Mouse (Mus musculus): ENCODE data around the gene Stk17b. TPM values are rescaled to one million over a fixed set of nuclear protein-coding genes. Genes with fewer than 3 reads are reported as not detected.

Gene Stk17b
- total RNA-seq, 1 experiment = 10.7 TPM

DNA sequence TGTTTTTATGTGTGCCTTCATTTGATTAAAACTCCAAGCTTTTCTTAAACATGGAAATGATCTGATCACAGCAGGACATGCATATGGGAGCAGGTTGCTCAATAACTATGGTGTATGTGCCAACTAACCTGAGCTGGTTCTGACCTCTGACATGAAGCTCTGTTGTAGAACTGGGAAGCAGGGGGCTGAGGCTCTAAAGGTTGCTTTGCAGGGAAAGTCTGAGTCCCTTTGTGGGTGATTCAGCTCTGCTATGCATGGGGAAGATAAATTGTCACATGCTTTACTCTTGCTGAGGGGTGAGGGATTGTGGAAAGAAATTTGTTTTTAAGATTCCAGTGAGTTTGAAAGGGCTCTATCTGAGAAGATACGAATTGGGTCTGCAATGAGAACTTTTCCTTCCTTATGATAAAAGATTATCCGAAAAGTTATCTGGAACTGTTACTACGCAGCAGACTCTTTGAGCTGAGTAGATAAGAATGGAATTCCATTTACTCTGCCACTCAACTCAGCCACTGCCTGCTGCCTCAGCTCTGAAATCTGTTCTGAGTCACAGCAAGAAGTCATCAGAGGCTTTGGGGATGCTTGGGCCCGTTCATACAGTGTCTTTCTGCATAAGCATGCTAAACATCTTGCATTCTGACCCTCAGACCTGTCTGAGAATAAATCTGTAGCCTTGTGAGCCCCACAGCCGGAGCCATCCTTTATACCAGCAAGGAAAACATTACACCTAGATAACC is 56.4 kb downstream of the Stk17b start:
- Histone ChIP-seq H3K4me3 (ENCODE audit: insufficient read depth in 1 of 2, low read depth in 1 of 2, low read length in 2 of 2, poor library complexity in 1 of 2, severe bottlenecking in 1 of 2) (no peak overlapping the region), H3K36me3 (ENCODE audit: control insufficient read depth, insufficient read depth, low read length, poor library complexity, severe bottlenecking) (no peaks in the 10 kb centered on the region), H3K4me1 (ENCODE audit: control insufficient read depth in 2 of 2, insufficient read depth in 2 of 2, low read length in 2 of 2, poor library complexity in 1 of 2) (no peaks in the 10 kb centered on the region), H3K27ac (ENCODE audit: insufficient read depth, low read depth, low read length, poor library complexity, severe bottlenecking) (no peak overlapping the region), H3K9ac (ENCODE audit: insufficient read depth, low read depth, low read length, poor library complexity, severe bottlenecking) (no peak overlapping the region), H3K9me3 (ENCODE audit: control insufficient read depth, insufficient read depth, low read depth, low read length) (no peaks in the 10 kb centered on the region)
- no peak for DNase-seq (ENCODE audit: low read depth, low spot score)
- TF ChIP-seq ZNF384 (IDR thresholded peaks at IDR 0.05; ENCODE audit: low read depth, low read length) (no peak), CHD2 (IDR thresholded peaks at IDR 0.05; ENCODE audit: low read depth, low read length) (no peak), MAFK (IDR thresholded peaks at IDR 0.05; ENCODE audit: insufficient read depth, low read depth, low read length) (no peak), ZC3H11A (IDR thresholded peaks at IDR 0.05; ENCODE audit: borderline replicate concordance, low read depth, low read length) (no peak), HCFC1 (IDR thresholded peaks at IDR 0.05; ENCODE audit: borderline replicate concordance, insufficient read depth, low read length) (no peak)
- in situ Hi-C loops (cut with MboI; ENCODE audit: low sequenced_read_pairs in 2 of 2, unreplicated experiment in 2 of 2) = no loop called here

GRCm38 (mm10) chr1:53726883-53727282 is 58.1 kb downstream of the Stk17b start:
- in situ Hi-C loops (cut with MboI; ENCODE audit: low sequenced_read_pairs in 2 of 2, unreplicated experiment in 2 of 2) = no loop called here
- no peak for DNase-seq (ENCODE audit: low read depth, low spot score)
- H3K4me3 ChIP-seq (ENCODE audit: insufficient read depth in 1 of 2, low read depth in 1 of 2, low read length in 2 of 2, poor library complexity in 1 of 2, severe bottlenecking in 1 of 2) = no peak overlapping the region
- H3K9ac ChIP-seq (ENCODE audit: insufficient read depth, low read depth, low read length, poor library complexity, severe bottlenecking) = no peak overlapping the region
- H3K36me3 ChIP-seq (ENCODE audit: control insufficient read depth, insufficient read depth, low read length, poor library complexity, severe bottlenecking) = no peaks in the 10 kb centered on the region
- H3K4me1 ChIP-seq (ENCODE audit: control insufficient read depth in 2 of 2, insufficient read depth in 2 of 2, low read length in 2 of 2, poor library complexity in 1 of 2) = no peaks in the 10 kb centered on the region
- H3K27ac ChIP-seq (ENCODE audit: insufficient read depth, low read depth, low read length, poor library complexity, severe bottlenecking) = no peak overlapping the region
- no peaks in the 10 kb centered on the region for H3K9me3 ChIP-seq (ENCODE audit: control insufficient read depth, insufficient read depth, low read depth, low read length)
- TF ChIP-seq ZC3H11A (IDR thresholded peaks at IDR 0.05; ENCODE audit: borderline replicate concordance, low read depth, low read length) (no peak), CHD2 (IDR thresholded peaks at IDR 0.05; ENCODE audit: low read depth, low read length) (no peak), ZNF384 (IDR thresholded peaks at IDR 0.05; ENCODE audit: low read depth, low read length) (no peak)

DNA sequence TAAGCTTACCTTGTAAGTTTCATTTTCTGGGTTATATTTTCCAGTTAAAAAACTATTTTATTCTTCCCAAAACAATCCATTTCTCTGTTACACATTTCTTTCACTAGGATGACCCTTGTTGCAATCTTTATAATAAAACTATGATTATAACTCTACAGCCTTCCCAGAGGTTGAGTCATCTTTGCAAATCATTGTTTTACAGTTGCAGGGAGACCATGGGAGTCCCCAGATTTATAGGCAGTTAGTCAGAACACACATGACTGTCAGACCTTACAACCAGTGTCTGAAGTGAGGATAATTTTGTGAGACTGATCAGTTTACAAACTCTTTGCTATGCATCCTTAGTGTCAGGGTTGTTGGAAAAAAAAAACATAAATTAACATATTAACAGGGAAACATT is 63.7 kb downstream of the Stk17b start:
- Histone ChIP-seq H3K9ac (ENCODE audit: insufficient read depth, low read depth, low read length, poor library complexity, severe bottlenecking) (no peak overlapping the region), H3K4me1 (ENCODE audit: control insufficient read depth in 2 of 2, insufficient read depth in 2 of 2, low read length in 2 of 2, poor library complexity in 1 of 2) (no peaks in the 10 kb centered on the region), H3K36me3 (ENCODE audit: control insufficient read depth, insufficient read depth, low read length, poor library complexity, severe bottlenecking) (no peaks in the 10 kb centered on the region; the same call in 1 of the 2 replicates), H3K4me3 (ENCODE audit: insufficient read depth in 1 of 2, low read depth in 1 of 2, low read length in 2 of 2, poor library complexity in 1 of 2, severe bottlenecking in 1 of 2) (no peak overlapping the region), H3K9me3 (ENCODE audit: control insufficient read depth, insufficient read depth, low read depth, low read length) (no peaks in the 10 kb centered on the region), H3K27ac (ENCODE audit: insufficient read depth, low read depth, low read length, poor library complexity, severe bottlenecking) (no peak overlapping the region)
- no peak for TF ChIP-seq ZNF384 (IDR thresholded peaks at IDR 0.05; ENCODE audit: low read depth, low read length)
- TF ChIP-seq MAFK (IDR thresholded peaks at IDR 0.05; ENCODE audit: insufficient read depth, low read depth, low read length) = no peak
- no peak for TF ChIP-seq HCFC1 (IDR thresholded peaks at IDR 0.05; ENCODE audit: borderline replicate concordance, insufficient read depth, low read length)
- no peak for TF ChIP-seq CHD2 (IDR thresholded peaks at IDR 0.05; ENCODE audit: low read depth, low read length)
- no peak for TF ChIP-seq ZC3H11A (IDR thresholded peaks at IDR 0.05; ENCODE audit: borderline replicate concordance, low read depth, low read length)
- in situ Hi-C loops (cut with MboI; ENCODE audit: low sequenced_read_pairs in 2 of 2, unreplicated experiment in 2 of 2) = loop anchor here (25.0 kb wide), 2 partner anchors 166 to 191 kb away; no protein-coding TSS in a partner anchor
- no peak for DNase-seq (ENCODE audit: low read depth, low spot score)

GRCm38 (mm10) chr1:53720601-53721351 is 64.2 kb downstream of the Stk17b start:
- Histone ChIP-seq H3K27ac (ENCODE audit: insufficient read depth, low read depth, low read length, poor library complexity, severe bottlenecking) (no peak overlapping the region), H3K9me3 (ENCODE audit: control insufficient read depth, insufficient read depth, low read depth, low read length) (no peaks in the 10 kb centered on the region), H3K9ac (ENCODE audit: insufficient read depth, low read depth, low read length, poor library complexity, severe bottlenecking) (no peak overlapping the region), H3K36me3 (ENCODE audit: control insufficient read depth, insufficient read depth, low read length, poor library complexity, severe bottlenecking) (no peaks in the 10 kb centered on the region; the same call in 1 of the 2 replicates), H3K4me3 (ENCODE audit: insufficient read depth in 1 of 2, low read depth in 1 of 2, low read length in 2 of 2, poor library complexity in 1 of 2, severe bottlenecking in 1 of 2) (no peak overlapping the region), H3K4me1 (ENCODE audit: control insufficient read depth in 2 of 2, insufficient read depth in 2 of 2, low read length in 2 of 2, poor library complexity in 1 of 2) (no peaks in the 10 kb centered on the region)
- DNase-seq (ENCODE audit: low read depth, low spot score) = no peak
- TF ChIP-seq ZNF384 (IDR thresholded peaks at IDR 0.05; ENCODE audit: low read depth, low read length) = no peak
- no peak for TF ChIP-seq CHD2 (IDR thresholded peaks at IDR 0.05; ENCODE audit: low read depth, low read length)
- TF ChIP-seq MAFK (IDR thresholded peaks at IDR 0.05; ENCODE audit: insufficient read depth, low read depth, low read length) = no peak
- no peak for TF ChIP-seq ZC3H11A (IDR thresholded peaks at IDR 0.05; ENCODE audit: borderline replicate concordance, low read depth, low read length)
- no peak for TF ChIP-seq HCFC1 (IDR thresholded peaks at IDR 0.05; ENCODE audit: borderline replicate concordance, insufficient read depth, low read length)
- in situ Hi-C loops (cut with MboI; ENCODE audit: low sequenced_read_pairs in 2 of 2, unreplicated experiment in 2 of 2) = loop anchor here (25.0 kb wide), 2 partner anchors 167 to 192 kb away; no protein-coding TSS in a partner anchor
